Mouse (Mus musculus) liver, embryonic 16.5 days (tissue): Measurements from ENCODE around the gene Chrnb1. TPM values are rescaled to one million over a fixed set of nuclear protein-coding genes. Genes with fewer than 3 reads are reported as not detected.
A peak's percentile ranks its signal among the peaks of the same experiment; 100 is the strongest.

ENCODE experiments used
- ATAC-seq: fragments of 200-750 bp; cut with Nextera tagmentation; 2 replicates; pipeline ENCODE4 v1.8.0; 2017; ENCODE audit warnings: low read depth, mild to moderate bottlenecking, moderate number of reproducible peaks, moderate library complexity
- H3K27ac ChIP-seq: fragments of 300-500 bp; sonication (generic); 2 replicates; pipeline ENCODE4 v1.5.1; 2014; ENCODE audit warnings: mild to moderate bottlenecking, low read length
- H3K27me3 ChIP-seq: fragments of 300-500 bp; sonication (generic); 2 replicates; pipeline ENCODE4 v1.6.1; 2014; ENCODE audit warnings: low read depth, low read length, mixed read lengths; ENCODE audit not compliant: control insufficient read depth, insufficient read depth
- H3K36me3 ChIP-seq: fragments of 300-500 bp; sonication (generic); 2 replicates; pipeline ENCODE4 v1.6.1; 2014; ENCODE audit warnings: mild to moderate bottlenecking; ENCODE audit not compliant: control insufficient read depth, insufficient read depth
- H3K4me1 ChIP-seq: fragments of 300-500 bp; sonication (generic); 2 replicates; pipeline ENCODE4 v1.6.1; 2014; ENCODE audit warnings: low read depth, low read length, mixed read lengths; ENCODE audit not compliant: control insufficient read depth
- H3K4me2 ChIP-seq: fragments of 300-500 bp; sonication (generic); 2 replicates; pipeline ENCODE4 v1.6.1; 2014; ENCODE audit warnings: low read depth, low read length, mixed read lengths
- H3K4me3 ChIP-seq: fragments of 300-500 bp; sonication (generic); 2 replicates; pipeline ENCODE4 v1.5.1; 2014; ENCODE audit warnings: low read depth, mild to moderate bottlenecking, low read length
- H3K9ac ChIP-seq: fragments of 300-500 bp; sonication (generic); 2 replicates; pipeline ENCODE4 v1.6.1; 2014; ENCODE audit warnings: low read depth, low read length
- H3K9me3 ChIP-seq: fragments of 300-500 bp; sonication (generic); replicated peaks from 2 replicates; pipeline ENCODE4 v1.6.1; 2016; ENCODE audit warnings: low read length; ENCODE audit not compliant: control insufficient read depth
- WGBS: fragments of 180-500 bp; shearing (Covaris S2); extraction: QIAGEN DNeasy Blood & Tissue Kit; methylation state at CpG from one replicate; pipeline ENCODE4 v1.1.7; 2014; ENCODE audit not compliant: insufficient replicate concordance; 5-methylcytosine and 5-hydroxymethylcytosine counted together
- polyA plus RNA-seq: library from polyadenylated mRNA; unstranded; fragments of >200 nt; fragmentation: Nextera tagmentation; extraction: Ambion mirVana; gene quantifications from 2 replicates; pipeline ENCODE4 v1.2.1, GENCODE M21; 2015

The Chrnb1 gene
- polyA plus RNA-seq, 1 experiment from 2014 or later = 0.96 TPM

DNA sequence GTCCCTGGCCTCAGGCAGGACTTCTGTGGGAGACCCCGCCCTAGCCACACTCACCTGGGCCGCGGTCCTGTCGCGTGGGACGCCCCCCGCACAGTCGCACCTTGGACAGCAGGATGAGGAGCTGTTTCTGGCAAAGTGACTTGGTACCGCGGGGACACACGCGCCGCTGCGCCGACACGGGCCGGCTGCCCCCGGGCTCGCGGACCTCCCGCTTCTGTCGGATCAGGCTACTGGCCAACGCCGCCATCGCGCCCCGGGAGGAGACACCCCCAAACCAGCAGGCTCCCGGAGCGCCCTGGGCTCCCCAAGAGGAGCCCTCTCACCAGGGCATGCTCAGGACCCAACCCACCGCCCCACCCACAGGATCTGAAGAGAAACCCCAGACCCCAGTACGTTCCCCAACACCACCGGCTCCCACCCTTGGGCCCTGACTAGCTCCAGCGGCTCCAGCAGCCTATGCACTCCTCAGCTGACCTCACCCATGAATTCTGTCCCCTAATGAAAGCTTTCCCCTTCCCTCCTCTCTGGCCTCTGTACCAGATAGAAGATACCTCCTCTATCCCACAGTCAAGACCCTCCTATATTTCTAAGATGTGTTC is 5.7 kb upstream of the Chrnb1 start, which contains the start of gene Fgf11:
TSS of gene Fgf11 (minus strand) at position 479 of the 599 bp plus-strand sequence.
- H3K36me3 ChIP-seq = no peaks in the 10 kb centered on the region
- no peak within 1 kb of the TSS for H3K27ac ChIP-seq
- H3K9me3 ChIP-seq = no peaks in the 10 kb centered on the region
- peaks cover 37% of the 10 kb centered on the region for H3K4me1 ChIP-seq
- H3K27me3 ChIP-seq = peaks cover 96% of the 10 kb centered on the region
- H3K9ac ChIP-seq = peak within 1 kb of the TSS; percentile 36; the same call in 1 of the 2 replicates
- ATAC-seq = no peak
- H3K4me3 ChIP-seq = peak within 1 kb of the TSS; percentile 57
- H3K4me2 ChIP-seq = peak within 1 kb of the TSS; percentile 78
- WGBS = 3% methylated on average over 33 of the region's 33 CpGs

GRCm38 (mm10) chr11:69800392-69801197 is 4.9 kb upstream of the Chrnb1 start:
- H3K27me3 ChIP-seq = peaks cover 96% of the 10 kb centered on the region
- WGBS = under 1% methylated on average over 36 of the region's 36 CpGs

DNA sequence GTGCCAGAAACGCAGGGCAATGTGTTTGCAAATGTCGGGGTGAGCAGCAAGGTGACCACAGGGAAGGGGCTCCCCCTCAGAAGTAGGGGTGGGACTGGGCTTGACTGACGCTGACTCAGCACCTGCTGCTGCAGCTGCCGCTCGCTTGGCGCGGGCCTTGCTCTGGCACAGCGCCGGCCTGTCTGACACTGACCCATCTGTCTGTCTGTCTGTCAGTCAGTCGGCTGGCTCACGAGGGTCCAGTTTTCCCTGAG is 4.3 kb upstream of the Chrnb1 start:
- Histone ChIP-seq H3K27ac (no peak overlapping the region), H3K9me3 (no peaks in the 10 kb centered on the region), H3K9ac (no peak overlapping the region), H3K27me3 (peaks cover 90% of the 10 kb centered on the region), H3K4me2 (no peak overlapping the region), H3K4me3 (no peak overlapping the region), H3K36me3 (no peaks in the 10 kb centered on the region), H3K4me1 (peaks cover 42% of the 10 kb centered on the region)
- WGBS = 2% methylated on average over 11 of the region's 11 CpGs
- no peak for ATAC-seq

More at GRCm38 (mm10) chr11:69800392-69801197, 4.9 kb upstream of the Chrnb1 start:
- peak overlapping the region; percentile 41 for H3K4me3 ChIP-seq
- no peak for ATAC-seq
- H3K4me1 ChIP-seq = peaks cover 41% of the 10 kb centered on the region
- H3K4me2 ChIP-seq = peak overlapping the region; percentile 51
- H3K9me3 ChIP-seq = no peaks in the 10 kb centered on the region
- H3K36me3 ChIP-seq = no peaks in the 10 kb centered on the region
- no peak overlapping the region for H3K27ac ChIP-seq
- H3K9ac ChIP-seq = no peak overlapping the region

- H3K27ac ChIP-seq = no peak overlapping the region
- H3K4me2 ChIP-seq = no peak overlapping the region
- no peak overlapping the region for H3K4me3 ChIP-seq
- no peak overlapping the region for H3K9ac ChIP-seq
- H3K4me1 ChIP-seq = peaks cover 41% of the 10 kb centered on the region
- peaks cover 85% of the 10 kb centered on the region for H3K27me3 ChIP-seq
- no peak for ATAC-seq
- no peaks in the 10 kb centered on the region for H3K36me3 ChIP-seq
- no peaks in the 10 kb centered on the region for H3K9me3 ChIP-seq
- 28% methylated on average over 12 of the region's 12 CpGs for WGBS
These were observed 3.8 kb upstream of the Chrnb1 start for GRCm38 (mm10) chr11:69799394-69800137.

DNA sequence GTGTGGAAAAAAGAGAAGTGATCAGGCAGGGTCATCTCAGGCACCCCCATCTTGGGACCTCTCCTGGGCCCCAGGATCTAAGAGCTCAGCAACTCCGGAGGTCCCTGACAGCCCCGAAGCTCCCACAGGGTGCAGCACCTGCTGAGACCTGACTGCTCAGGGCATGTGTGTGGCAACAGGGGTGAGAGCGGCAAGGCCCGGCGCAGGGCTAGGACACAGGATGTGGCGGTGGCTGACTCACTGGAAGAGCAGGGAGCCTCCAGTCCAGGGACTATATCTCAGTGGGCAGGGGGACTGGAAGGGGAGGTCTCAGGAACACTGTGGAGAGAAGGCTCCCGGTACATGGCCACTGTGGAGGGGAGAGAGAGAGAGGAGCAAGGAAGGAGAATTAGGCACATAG is 2.2 kb upstream of the Chrnb1 start:
- H3K9ac ChIP-seq = no peak overlapping the region
- no peak overlapping the region for H3K27ac ChIP-seq
- ATAC-seq = no peak
- H3K4me2 ChIP-seq = no peak overlapping the region
- H3K27me3 ChIP-seq = peaks cover 73% of the 10 kb centered on the region
- no peaks in the 10 kb centered on the region for H3K36me3 ChIP-seq
- H3K4me1 ChIP-seq = peaks cover 27% of the 10 kb centered on the region
- H3K9me3 ChIP-seq = no peaks in the 10 kb centered on the region
- no peak overlapping the region for H3K4me3 ChIP-seq
- 62% methylated on average over 7 of the region's 7 CpGs for WGBS

GRCm38 (mm10) chr11:69795983-69796435 is 266 bp upstream of the Chrnb1 start:
- Histone ChIP-seq H3K4me3 (peak overlapping the region; percentile 63), H3K27me3 (peaks cover 55% of the 10 kb centered on the region), H3K4me1 (peaks cover 16% of the 10 kb centered on the region), H3K9me3 (no peaks in the 10 kb centered on the region), H3K4me2 (peak overlapping the region; percentile 95), H3K9ac (no peak overlapping the region), H3K27ac (no peak overlapping the region), H3K36me3 (no peaks in the 10 kb centered on the region)
- 4% methylated on average over 13 of the region's 13 CpGs for WGBS
- no peak for ATAC-seq

DNA sequence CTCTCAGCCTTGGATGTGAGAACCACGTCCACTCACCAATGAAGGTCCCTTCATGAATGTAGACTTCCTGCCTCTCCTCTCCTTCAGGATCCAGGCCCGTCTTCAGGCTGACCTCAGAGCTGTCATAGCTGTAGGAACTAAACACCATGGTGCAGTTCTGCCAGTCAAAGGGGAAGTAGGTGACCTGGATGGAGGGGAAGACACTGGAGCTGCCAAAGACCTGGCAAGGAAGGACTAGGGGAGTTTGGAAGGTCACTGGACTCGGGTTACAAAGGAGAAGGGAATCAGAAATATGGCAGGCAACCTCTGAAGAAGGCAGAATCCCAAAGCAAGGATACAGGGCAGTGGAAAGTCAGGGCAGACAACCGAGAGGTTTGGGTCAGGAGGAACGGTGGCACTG is 2.3 kb downstream of the Chrnb1 start:
- no peak overlapping the region for H3K9ac ChIP-seq
- H3K27ac ChIP-seq = no peak overlapping the region
- no peaks in the 10 kb centered on the region for H3K36me3 ChIP-seq
- H3K4me1 ChIP-seq = peaks cover 11% of the 10 kb centered on the region
- no peak overlapping the region for H3K4me2 ChIP-seq
- no peak for ATAC-seq
- H3K9me3 ChIP-seq = no peaks in the 10 kb centered on the region
- 48% methylated on average over 5 of the region's 5 CpGs for WGBS
- H3K4me3 ChIP-seq = no peak overlapping the region
- H3K27me3 ChIP-seq = peaks cover 30% of the 10 kb centered on the region

DNA sequence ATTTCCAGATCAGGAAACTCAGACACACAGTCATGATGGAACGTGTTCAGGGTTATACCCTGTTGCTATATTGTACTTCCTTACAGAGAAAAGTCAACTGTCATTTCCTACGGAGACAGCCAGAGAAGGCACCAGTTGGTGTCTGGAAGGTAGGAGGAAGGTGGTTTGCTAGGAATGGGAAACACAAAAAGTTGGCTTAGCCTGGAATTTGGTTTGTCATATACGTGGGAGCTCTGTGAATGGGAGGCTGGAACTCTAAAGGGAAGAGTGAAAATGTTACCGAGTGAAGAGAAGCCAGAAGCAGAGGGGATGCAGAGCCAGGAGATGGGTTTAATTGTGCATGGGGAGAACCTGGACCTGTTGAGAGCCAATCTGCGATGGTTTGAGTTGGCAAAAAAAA is 4.3 kb downstream of the Chrnb1 start:
- Histone ChIP-seq H3K9ac (no peak overlapping the region), H3K4me2 (no peak overlapping the region), H3K4me3 (no peak overlapping the region), H3K27me3 (peaks cover 11% of the 10 kb centered on the region), H3K27ac (no peak overlapping the region), H3K9me3 (no peaks in the 10 kb centered on the region), H3K36me3 (no peaks in the 10 kb centered on the region), H3K4me1 (peaks cover 11% of the 10 kb centered on the region)
- 48% methylated on average over 5 of the region's 5 CpGs for WGBS
- ATAC-seq = no peak
